Mouse (Mus musculus): Measurements from ENCODE around the gene Nisch. TPM values are rescaled to one million over a fixed set of nuclear protein-coding genes. Genes with fewer than 3 reads are reported as not detected.

The Nisch gene
- total RNA-seq, 2 experiments from 2014 or later: 49.1 to 59.1 TPM

DNA sequence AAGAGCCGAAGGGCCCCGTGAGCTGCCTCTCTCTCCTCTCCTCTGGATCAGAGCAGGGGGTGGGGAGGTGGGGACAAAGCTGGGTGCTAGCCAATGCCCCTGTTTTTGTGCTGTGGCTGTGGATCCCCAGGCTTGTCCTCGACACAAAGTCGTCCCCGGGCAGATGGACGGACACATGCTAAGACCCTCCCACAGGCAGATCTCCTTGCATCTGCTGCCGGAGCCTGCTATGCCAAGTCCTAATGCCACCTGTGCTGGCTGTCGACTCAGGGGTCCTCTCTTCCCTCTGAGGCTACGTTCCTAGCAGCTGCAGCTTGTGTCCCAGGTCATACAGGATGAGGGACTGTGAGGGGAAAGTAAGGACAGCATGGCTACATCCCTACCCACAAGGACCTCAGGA lies 49.9 kb downstream of the Nisch start:
- ATAC-seq (replicated peaks; ENCODE audit: low FRiP score, poor library complexity, severe bottlenecking): no peak

DNA sequence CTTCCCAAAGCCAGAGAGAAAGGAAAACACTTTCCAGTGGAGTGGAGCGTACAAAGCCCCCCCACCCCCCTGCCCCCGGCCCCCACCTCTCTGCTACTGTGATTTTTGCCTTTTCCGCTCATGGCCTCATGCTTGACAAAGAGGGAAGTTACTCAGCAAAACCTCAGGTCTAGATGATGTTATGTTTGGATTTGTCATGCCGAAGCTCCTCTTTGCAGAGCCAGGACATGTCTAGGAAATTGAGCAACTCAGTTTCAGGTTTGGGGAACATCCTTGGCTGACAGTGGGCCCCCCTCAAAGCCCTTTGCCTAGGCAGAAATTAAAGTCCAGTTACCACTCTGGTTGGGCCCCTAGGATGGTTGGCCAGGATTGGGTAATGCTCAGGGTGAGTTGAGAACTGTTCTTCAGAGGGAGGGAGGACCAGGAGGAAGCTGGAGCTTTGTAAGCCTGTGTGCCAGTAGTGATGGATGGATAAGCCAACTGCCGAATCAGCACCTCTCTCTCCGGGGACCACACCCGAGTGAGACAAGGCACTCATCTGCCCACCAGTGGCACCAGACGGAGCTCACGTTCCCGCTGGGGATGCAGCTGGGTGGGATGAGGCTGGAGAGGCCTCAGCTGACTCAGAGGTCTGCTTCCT lies 50.6 kb downstream of the Nisch start:
- no peak for ATAC-seq (replicated peaks; ENCODE audit: low FRiP score, poor library complexity, severe bottlenecking)

GRCm38 (mm10) chr14:31165458-31165857 lies 51.3 kb downstream of the Nisch start:
- no peak for ATAC-seq (replicated peaks; ENCODE audit: low FRiP score, poor library complexity, severe bottlenecking)

DNA sequence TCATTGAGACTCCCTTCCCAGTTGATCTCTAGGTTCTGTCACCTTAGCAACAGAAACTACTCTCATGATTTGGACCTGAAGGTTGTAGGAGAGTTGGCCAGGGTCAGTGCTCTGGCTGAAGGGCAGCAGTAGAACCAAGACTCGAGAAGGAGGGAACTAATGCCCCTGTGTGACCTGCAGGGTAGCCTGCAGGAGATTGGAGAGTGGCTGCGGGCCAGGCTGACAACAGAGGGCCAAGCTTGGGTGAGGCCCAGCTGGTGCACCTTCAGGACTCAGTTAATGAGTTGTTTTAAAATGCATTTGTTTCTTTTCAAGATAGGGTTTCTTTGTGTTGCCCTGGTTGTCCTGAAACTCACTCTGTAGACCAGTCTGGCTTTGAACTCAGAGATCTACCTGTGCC lies 51.7 kb downstream of the Nisch start:
- no peak for ATAC-seq (replicated peaks; ENCODE audit: low FRiP score, poor library complexity, severe bottlenecking)

DNA sequence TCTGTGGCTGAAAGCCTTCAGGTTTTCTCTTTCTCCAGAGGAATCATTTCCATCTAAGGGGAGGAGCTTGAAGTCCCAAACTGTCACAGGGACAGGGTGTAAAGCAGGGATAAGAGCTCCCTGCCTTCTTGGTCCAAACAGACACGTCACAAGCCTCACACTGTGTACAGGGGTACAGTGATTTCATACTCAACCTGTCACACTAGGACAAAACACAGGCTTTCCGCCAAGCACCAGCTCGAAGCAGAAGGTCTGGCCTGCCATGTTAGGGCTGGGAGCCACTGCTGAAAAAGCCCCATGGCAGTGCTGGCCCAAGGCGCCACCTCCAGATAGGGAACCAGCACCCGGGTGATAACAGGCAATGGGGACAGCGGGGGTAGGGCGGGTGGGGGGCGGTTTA lies 52.7 kb downstream of the Nisch start:
- no peak for ATAC-seq (replicated peaks; ENCODE audit: low FRiP score, poor library complexity, severe bottlenecking)

DNA sequence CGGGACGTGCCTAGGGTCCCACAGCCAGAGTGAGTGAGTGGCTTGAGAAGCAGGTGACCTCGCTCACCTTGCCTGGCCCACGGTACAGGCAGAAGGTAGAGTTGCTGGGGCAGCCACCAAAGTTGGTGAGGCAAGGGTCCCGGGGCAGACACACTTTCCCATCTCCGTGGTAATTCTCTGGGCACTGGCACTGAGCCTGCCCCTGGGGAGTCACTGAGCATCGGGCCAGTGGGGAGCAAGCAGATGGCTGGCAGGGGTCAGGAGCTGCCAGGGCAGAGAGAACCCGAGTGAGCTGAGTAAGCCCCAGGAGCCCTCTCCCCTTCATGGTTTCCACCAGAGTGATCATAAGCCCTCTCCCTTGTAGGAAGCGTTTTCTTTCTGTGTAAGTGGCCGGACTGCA lies 55.1 kb downstream of the Nisch start:
- ATAC-seq (replicated peaks; ENCODE audit: low FRiP score, poor library complexity, severe bottlenecking): no peak

- ATAC-seq (replicated peaks; ENCODE audit: low FRiP score, poor library complexity, severe bottlenecking): no peak
Measured at GRCm38 (mm10) chr14:31161191-31161590, 55.6 kb downstream of the Nisch start.

DNA sequence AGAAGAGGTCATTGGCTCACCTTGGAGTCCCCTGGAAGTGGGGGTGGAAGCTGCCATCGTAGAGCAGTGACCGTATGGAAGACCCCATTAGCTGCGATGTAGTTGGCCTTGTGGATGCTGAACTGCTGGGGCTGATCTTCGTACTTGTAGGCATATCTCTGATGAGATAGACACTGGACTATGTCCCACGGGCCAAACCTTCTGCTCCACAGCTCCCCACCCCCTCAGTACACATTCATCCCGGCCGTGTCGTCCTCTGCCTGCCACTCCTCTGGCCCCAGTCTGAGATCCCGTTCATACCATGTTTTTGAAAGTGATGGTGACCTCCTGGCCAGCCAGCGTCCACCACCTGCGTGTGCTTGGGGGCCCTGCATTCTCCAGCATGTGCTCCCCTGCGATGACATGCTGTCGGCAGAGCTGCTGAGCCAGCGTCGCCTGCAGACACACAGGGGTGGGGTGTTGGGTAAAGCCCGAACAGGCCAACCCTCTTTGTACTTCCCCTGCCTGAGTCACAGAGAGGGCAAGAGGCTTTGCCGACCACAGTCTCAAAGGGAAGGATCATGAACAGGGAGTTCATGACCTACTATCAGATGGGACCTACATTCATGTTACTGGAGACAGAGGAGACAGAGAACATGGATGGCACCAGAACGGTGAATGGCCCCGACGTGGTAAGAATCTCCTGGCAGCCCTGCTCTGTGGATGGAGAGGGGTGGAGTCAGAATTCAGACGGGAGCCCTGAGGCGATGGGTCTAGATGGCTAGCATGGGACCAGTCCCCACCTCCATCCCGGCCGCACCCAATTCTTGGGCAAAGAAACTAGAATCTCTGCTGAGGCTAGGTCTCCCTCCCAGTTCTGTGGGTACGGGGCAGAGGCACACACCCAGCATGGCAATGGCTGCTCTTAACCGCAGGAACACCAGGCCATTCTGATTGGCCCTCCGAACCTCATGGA lies 56.3 kb downstream of the Nisch start:
- no peak for ATAC-seq (replicated peaks; ENCODE audit: low FRiP score, poor library complexity, severe bottlenecking)

DNA sequence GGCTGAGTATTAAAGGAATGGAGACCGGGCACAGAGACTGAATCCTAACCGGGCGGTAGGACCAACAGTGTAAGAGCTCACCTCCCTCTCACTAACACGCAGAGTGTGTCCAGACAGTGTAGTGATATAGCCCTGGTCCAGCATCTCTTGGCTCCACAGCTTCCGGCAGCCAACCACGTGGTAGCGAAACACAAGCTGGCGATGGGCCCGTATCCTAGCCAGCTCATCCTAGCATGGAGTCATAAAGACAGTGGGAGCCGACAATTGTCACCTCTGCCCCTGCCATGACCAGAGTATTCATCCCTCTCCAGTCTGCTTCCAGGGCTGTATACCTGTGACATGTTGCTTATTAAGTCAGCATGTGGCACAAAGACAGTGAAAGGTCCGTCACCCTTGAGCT lies 71.1 kb downstream of the Nisch start:
- no peak for ATAC-seq (replicated peaks; ENCODE audit: low FRiP score, poor library complexity, severe bottlenecking)

- ATAC-seq (replicated peaks; ENCODE audit: low FRiP score, poor library complexity, severe bottlenecking): no peak
Measured at GRCm38 (mm10) chr14:31141011-31141410, 75.7 kb downstream of the Nisch start.

DNA sequence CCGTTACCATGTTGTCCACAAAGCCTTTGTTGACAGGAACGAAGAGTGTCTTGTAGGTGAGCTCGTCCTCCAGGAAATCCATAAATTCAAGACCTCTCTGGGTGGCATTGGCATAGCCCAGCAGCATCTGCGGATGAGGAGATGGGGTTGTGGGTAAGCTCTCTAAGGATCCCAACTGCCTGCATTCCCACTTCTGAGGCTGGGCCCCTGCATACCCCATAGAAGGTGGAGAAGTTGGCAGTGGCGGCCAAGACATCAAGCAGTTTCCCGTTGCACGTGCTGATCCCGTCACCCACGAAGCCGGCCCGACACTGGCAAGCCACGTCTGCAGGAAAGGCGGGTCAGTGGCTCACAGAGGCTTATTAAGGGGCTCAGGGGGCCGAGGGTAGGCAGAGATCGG lies 76.6 kb downstream of the Nisch start:
- ATAC-seq (replicated peaks; ENCODE audit: low FRiP score, poor library complexity, severe bottlenecking): no peak

DNA sequence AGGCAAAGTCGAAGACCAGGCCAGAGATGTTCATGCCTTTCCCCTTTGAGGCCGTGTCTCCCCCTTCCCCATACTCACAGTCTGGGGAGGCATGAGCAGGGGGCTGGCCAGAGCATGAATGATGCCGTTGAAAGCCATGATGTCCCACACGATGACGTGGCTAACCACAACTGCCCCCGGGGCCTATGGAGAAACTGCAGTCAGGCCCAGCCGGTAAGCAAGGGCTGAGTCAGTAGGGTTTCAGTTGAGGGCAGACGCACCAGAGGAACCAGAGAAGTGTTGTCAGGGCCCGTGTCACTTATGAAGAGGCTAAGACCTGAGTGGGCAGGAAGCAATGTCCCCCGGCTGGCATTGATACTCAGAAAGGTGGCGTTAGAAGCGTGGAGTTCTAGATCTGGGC lies 77.1 kb downstream of the Nisch start:
- ATAC-seq (replicated peaks; ENCODE audit: low FRiP score, poor library complexity, severe bottlenecking): no peak

- no peak for ATAC-seq (replicated peaks; ENCODE audit: low FRiP score, poor library complexity, severe bottlenecking)
Measured at GRCm38 (mm10) chr14:31138897-31139429, 77.8 kb downstream of the Nisch start.

DNA sequence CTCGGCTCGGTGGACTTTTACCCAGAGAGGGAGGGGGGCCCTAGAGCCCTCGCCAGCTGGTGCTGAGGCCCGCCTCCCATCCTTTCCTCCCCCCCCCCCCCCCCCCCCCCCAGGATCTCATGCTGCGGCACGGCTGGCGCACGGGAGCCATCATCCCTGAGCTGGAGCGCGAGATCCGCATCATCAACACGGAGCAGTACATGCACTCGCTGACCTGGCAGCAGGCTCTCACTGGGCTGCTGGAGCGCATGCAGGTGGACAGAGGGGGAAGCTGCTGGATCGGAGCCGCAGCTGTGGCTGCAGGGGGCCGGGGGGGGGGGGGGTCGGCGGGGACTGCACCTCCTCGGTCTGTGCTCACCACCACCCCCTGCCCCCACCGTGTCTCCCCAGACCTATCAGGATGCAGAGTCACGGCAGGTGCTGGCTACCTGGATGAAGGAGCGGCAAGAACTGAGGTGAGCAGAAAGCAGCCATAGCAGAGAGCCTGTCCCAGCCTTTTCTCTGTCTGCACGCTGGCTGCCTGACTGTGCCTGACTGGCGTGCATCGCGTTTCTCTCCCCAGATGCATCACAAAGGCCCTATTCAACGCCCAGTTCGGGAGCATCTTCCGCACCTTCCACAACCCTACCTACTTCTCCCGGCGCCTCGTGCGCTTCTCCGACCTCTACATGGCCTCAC lies 78.4 kb downstream of the Nisch start:
- ATAC-seq (replicated peaks; ENCODE audit: low FRiP score, poor library complexity, severe bottlenecking): no peak

- ATAC-seq (replicated peaks; ENCODE audit: low FRiP score, poor library complexity, severe bottlenecking): no peak
Measured at GRCm38 (mm10) chr14:31137791-31138190, 79.0 kb downstream of the Nisch start.

DNA sequence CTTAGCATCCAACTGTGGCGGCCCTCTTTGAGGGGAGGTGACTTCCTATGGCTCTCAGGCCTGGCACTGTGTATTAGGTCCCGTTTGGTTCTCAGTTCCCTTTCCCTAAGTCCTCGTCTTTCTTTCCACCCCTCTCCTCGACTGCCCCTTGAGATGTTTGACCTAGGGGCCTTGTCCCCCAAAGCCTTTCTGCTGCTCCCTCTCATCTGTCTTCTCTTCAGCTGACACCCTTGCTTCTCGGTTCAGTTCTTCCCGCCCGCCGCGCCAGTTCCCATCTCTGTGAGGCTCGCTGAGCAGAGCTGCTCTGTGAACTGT lies 79.5 kb downstream of the Nisch start:
- no peak for ATAC-seq (replicated peaks; ENCODE audit: low FRiP score, poor library complexity, severe bottlenecking)

- no peak for ATAC-seq (replicated peaks; ENCODE audit: low FRiP score, poor library complexity, severe bottlenecking)
Measured at GRCm38 (mm10) chr14:31136411-31137280, 80.1 kb downstream of the Nisch start.

GRCm38 (mm10) chr14:31135495-31136410 lies 81.0 kb downstream of the Nisch start:
- ATAC-seq (replicated peaks; ENCODE audit: low FRiP score, poor library complexity, severe bottlenecking): no peak

Measured in erythroid progenitor cell, adult 5-6 weeks (primary cell).